Mouse (Mus musculus): ENCODE data around the gene Arpin.

The Arpin gene

DNA sequence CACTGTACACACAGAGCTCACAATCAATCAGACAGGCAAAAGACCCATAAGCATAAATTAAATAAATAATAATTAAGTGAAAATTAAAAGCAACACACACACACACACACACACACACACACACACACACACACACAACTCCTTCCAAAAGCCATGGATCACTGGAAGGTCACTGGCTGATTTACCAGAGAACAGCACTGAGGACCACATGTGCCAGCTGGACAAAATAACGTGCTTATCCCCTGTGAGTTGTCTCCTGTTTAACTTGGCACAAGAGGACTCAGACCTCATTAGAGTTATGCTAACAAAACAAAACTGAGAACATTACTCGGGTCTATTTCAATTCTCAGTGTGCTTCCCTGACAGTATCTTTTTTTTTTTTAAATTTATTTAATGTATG lies 27.8 kb downstream of the Arpin start:
- Histone ChIP-seq H3K27me3 (ENCODE audit: control insufficient read depth, insufficient read depth, low read length, poor library complexity, severe bottlenecking) (no peaks in the 10 kb centered on the region), H3K36me3 (ENCODE audit: control insufficient read depth, insufficient read depth, low read length, poor library complexity, severe bottlenecking) (peaks cover 20% of the 10 kb centered on the region)
- DNase-seq (ENCODE audit: low read depth, low spot score) = no peak

DNA sequence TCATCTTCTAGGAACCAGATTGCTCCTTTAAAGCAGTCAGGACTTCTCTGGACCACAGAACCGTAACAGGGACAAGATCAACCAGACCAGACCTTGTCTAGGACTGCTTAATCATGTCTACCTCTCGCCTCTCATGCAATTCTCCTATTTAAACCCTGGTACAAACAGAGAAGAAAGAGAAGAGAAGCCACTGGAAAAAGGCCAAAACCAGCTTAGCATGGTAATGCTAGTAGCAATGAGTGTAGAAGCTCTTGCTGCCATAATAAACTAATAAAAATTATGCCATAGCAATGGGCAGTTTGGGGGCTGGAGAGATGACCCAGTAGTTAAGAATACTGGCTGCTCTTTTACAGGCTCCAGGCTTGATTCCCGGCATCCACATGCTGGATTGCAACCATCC lies 28.2 kb downstream of the Arpin start:
- DNase-seq (ENCODE audit: low read depth, low spot score) = no peak
- Histone ChIP-seq H3K36me3 (ENCODE audit: control insufficient read depth, insufficient read depth, low read length, poor library complexity, severe bottlenecking) (peaks cover 20% of the 10 kb centered on the region), H3K27me3 (ENCODE audit: control insufficient read depth, insufficient read depth, low read length, poor library complexity, severe bottlenecking) (no peaks in the 10 kb centered on the region)

DNA sequence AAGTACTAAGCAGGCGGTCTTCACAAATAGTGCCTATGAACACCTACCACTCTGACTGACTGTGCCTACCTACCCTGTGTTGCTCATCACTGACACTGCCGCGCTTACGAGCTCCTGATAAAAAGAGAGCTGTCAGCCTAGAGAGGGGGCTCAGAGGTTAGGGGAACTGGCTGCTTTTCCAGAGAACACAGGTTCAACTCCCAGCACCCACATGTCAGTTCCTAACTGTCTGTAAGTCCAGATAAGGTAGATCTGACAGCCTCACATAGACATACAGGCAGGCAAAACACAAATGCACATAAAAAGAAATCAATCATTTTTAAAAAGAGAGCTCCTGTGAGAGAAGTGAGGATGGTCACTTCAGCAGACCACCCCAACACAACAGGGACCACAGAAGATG lies 30.0 kb downstream of the Arpin start:
- peaks cover 14% of the 10 kb centered on the region for H3K36me3 ChIP-seq (ENCODE audit: control insufficient read depth, insufficient read depth, low read length, poor library complexity, severe bottlenecking)
- DNase-seq (ENCODE audit: low read depth, low spot score) = no peak
- H3K27me3 ChIP-seq (ENCODE audit: control insufficient read depth, insufficient read depth, low read length, poor library complexity, severe bottlenecking) = no peaks in the 10 kb centered on the region

DNA sequence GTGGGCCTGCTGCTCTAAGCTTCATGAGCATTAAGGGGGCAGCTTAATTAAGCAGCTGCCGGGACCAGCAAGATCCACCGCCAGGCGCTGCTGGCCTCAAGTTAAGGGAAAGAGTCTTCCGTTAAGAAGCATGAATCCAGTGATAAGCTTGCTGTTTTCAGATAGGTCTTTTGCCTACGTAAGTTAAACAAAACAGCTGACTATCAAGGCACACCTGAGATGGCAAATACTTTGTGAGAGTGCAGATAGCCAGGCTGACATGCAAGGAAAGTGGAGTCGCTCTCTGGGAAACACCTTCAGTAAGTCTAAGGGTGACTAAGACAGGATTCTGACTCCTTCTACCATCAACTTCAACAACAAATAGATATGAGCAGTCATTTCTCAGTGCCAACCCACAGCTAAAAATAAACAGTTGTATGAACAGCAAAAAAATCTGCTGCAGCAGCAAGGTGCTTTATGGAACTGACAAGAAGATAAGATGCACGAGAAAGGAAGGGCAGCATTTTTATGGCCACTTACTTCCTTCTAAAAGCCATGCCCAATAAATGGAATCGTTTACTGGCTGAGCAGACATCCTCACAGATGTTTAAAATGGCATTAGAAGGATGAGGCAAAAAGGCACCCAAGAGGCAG lies 31.9 kb downstream of the Arpin start:
- Histone ChIP-seq H3K27me3 (ENCODE audit: control insufficient read depth, insufficient read depth, low read length, poor library complexity, severe bottlenecking) (no peaks in the 10 kb centered on the region), H3K36me3 (ENCODE audit: control insufficient read depth, insufficient read depth, low read length, poor library complexity, severe bottlenecking) (peaks cover 5% of the 10 kb centered on the region)
- DNase-seq (ENCODE audit: low read depth, low spot score) = no peak

DNA sequence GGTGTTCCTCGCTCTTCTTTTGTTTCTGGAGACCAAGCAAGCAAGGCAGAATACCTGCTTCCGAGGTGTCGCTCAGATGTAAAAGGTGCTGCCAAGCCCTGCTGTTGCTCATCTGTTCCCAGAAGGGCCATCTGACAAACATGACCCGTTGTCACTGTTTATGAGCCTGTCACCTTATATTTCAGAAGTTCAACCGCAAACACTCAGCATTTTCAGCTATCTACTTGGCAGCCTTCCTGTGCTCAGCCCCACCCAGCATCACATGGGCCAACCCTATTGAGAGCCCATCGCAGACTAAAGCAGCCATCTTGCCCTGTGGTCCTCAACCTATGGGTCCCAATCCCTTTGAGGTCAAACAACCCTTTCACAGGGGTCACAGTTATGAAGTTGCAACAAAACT lies 34.4 kb downstream of the Arpin start:
- Histone ChIP-seq H3K36me3 (ENCODE audit: control insufficient read depth, insufficient read depth, low read length, poor library complexity, severe bottlenecking) (peaks cover 5% of the 10 kb centered on the region), H3K27me3 (ENCODE audit: control insufficient read depth, insufficient read depth, low read length, poor library complexity, severe bottlenecking) (no peaks in the 10 kb centered on the region)
- DNase-seq (ENCODE audit: low read depth, low spot score) = no peak

DNA sequence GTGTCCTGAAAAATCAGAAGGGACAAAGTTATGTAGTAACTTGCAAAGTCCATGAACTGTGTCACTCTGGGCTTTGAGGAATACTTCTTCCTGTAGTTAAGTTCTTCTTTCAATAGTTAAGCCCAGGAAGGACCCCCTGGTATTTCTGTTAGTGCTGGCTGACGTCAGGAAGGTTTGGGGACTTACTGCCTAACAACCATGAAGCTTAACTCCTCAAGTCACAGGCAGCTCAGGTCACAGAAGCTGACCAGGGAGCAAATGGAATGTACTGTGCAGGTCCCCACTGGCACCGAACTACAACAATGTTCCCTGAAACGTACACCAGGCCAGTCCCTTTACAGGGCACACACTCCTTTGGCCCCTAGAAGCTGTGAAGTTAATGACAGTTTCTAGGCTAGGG lies 39.9 kb downstream of the Arpin start:
- Histone ChIP-seq H3K27me3 (ENCODE audit: control insufficient read depth, insufficient read depth, low read length, poor library complexity, severe bottlenecking) (no peaks in the 10 kb centered on the region), H3K36me3 (ENCODE audit: control insufficient read depth, insufficient read depth, low read length, poor library complexity, severe bottlenecking) (no peaks in the 10 kb centered on the region; the same call in 1 of the 2 replicates)
- DNase-seq (ENCODE audit: low read depth, low spot score) = no peak

DNA sequence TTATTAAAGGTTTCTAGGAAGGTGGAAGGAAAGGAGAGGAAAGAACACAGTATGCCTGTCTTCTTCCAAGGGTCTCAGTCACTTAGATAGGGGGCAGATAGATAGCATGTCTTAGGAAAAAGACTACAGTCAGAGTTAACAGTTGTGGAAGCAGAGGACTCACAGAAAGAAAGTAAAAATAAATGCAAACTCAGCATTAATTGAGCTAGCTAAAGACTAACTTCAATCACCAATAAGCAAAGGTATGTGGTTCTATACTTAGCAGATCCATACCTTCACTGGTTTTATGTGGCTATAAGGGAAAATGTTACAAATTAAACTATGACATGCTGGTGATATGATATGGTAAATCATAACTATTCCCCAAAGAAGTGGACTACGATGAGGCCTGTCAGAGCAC lies 40.4 kb downstream of the Arpin start:
- H3K36me3 ChIP-seq (ENCODE audit: control insufficient read depth, insufficient read depth, low read length, poor library complexity, severe bottlenecking) = no peaks in the 10 kb centered on the region; the same call in 1 of the 2 replicates
- no peaks in the 10 kb centered on the region for H3K27me3 ChIP-seq (ENCODE audit: control insufficient read depth, insufficient read depth, low read length, poor library complexity, severe bottlenecking)
- DNase-seq (ENCODE audit: low read depth, low spot score) = no peak

DNA sequence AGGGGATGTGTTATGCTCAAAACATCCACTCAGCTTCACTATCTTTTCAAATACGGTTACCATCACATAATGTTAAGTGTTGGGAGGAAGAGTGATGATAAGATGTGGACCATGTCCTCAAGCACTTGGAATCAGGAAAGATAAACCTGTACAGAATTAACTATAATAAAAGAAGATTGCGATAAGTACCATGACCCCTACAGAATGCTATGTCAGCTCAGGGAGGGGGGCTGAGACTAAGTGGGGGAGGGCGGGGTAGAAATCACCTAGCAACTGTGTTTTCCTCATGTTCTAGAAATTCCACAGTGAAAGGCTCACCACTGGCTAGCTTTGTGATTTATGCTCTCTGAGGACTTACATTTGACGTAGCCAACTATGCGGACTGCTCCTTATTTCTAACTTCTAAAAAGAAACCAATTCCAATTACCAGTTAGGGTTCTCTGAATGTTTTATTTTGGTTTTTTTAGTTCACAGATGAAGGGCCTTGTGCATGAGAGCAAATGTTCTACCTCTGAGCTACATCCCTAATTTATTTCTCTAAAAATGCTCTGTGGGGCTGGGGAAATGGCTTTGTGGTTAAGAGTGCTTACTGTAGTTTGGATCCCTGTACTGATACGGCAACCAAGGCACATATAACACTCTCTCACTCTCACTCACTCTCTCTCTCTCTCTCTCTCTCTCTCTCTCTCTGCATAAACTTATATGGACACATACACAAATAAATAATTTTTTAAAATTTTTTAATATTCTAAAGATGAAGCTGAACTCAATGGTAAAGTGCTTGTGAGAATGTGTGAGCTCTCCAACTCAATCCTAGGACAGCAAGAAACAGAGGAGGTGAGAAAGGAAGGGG lies 42.4 kb downstream of the Arpin start:
- H3K36me3 ChIP-seq (ENCODE audit: control insufficient read depth, insufficient read depth, low read length, poor library complexity, severe bottlenecking) = no peaks in the 10 kb centered on the region; the same call in 1 of the 2 replicates
- no peaks in the 10 kb centered on the region for H3K27me3 ChIP-seq (ENCODE audit: control insufficient read depth, insufficient read depth, low read length, poor library complexity, severe bottlenecking)
- DNase-seq (ENCODE audit: low read depth, low spot score) = no peak

DNA sequence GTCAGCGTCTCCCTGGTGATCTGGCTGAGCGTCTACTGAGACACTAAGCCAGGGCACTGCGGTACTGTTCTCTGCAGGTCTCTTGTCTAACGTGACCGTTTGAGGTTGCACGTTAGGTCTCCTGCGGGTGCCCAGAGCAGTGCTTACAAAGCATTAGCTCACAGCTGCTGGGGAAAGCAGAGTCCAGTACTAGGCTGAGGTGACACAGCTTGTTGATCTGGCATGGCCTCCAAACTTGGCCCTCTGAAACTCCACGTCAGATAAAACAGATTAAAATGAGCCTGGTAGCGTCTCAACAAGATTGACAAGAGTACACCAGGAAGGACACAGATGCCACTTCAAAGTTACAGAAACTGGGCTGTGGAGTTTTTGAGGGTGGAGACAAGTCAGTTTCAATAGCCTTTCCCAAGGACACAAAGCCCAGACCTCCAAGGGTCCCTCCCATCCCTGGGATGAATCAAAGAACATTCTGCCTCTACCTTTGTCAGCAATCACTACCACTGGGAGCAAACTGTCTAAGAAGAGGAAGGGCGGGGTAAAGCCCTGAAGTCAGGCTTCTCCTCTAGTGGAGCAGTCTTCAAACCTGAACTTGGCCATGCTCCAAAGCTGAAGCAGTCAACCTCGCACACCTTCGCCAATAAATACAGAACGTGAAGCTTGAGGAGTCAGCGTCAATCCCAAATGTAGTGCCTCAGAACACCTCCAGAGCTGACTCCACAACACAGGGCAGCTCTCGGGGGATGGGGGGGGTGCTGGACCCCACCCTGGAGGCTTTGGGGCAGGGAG lies 44.5 kb downstream of the Arpin start:
- Histone ChIP-seq H3K36me3 (ENCODE audit: control insufficient read depth, insufficient read depth, low read length, poor library complexity, severe bottlenecking) (no peaks in the 10 kb centered on the region; the same call in none of the 2 replicates), H3K27me3 (ENCODE audit: control insufficient read depth, insufficient read depth, low read length, poor library complexity, severe bottlenecking) (no peaks in the 10 kb centered on the region)
- DNase-seq (ENCODE audit: low read depth, low spot score) = no peak

DNA sequence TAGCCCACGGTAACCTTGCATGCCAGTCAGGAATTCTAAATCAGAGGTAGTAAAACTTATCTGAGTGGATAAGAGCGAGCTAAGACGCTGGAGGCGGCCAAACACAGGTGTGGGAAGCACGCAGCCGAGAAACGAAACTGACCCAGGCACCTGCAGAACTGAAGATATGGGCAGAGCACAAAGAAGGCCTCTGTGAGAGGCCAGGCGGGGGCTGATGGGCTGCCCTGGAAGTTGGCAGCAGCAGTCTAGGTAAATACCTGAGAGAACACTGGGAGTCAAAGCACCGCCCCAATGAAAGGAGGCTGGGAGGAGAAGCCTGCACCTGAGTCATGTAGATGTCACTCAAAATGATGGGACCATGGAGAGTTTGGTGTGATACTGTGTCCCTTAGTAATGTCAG lies 46.6 kb downstream of the Arpin start:
- Histone ChIP-seq H3K36me3 (ENCODE audit: control insufficient read depth, insufficient read depth, low read length, poor library complexity, severe bottlenecking) (no peaks in the 10 kb centered on the region; the same call in none of the 2 replicates), H3K27me3 (ENCODE audit: control insufficient read depth, insufficient read depth, low read length, poor library complexity, severe bottlenecking) (no peaks in the 10 kb centered on the region)
- no peak for DNase-seq (ENCODE audit: low read depth, low spot score)

DNA sequence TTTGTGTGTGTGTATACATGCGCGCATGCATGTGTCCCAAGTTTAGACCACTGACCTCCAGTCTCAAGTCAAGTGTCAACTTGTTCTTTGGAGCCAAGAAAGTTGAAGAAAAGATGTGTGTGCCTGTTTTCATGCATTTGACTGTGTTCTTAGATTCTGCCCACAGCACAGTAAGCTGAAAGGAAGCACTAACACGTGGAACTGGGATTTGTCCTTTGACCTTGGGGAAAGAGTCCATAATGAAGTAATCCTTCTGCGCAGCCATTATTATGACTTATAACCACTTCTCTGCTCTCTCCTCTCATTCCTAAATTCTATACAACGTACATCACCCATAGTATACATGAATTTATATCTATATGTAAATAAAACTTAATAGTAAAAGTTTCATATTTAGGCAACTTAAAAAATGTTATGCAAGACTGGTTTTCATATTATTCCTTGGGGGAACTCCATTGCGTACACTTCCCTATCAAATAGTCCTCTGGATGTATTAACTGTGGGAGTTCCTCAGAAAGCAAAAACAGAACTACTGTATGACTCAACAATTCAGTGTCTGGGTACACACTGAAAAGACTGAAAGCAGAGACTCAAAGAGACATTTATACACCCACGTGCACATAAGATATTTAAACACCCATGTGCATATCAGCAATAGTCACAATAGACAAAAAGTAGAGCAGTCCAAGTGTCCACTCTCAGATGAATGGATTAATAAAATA lies 51.4 kb downstream of the Arpin start:
- H3K36me3 ChIP-seq (ENCODE audit: control insufficient read depth, insufficient read depth, low read length, poor library complexity, severe bottlenecking) = peaks cover 4% of the 10 kb centered on the region; the same call in 1 of the 2 replicates
- H3K27me3 ChIP-seq (ENCODE audit: control insufficient read depth, insufficient read depth, low read length, poor library complexity, severe bottlenecking) = no peaks in the 10 kb centered on the region
- DNase-seq (ENCODE audit: low read depth, low spot score) = no peak

DNA sequence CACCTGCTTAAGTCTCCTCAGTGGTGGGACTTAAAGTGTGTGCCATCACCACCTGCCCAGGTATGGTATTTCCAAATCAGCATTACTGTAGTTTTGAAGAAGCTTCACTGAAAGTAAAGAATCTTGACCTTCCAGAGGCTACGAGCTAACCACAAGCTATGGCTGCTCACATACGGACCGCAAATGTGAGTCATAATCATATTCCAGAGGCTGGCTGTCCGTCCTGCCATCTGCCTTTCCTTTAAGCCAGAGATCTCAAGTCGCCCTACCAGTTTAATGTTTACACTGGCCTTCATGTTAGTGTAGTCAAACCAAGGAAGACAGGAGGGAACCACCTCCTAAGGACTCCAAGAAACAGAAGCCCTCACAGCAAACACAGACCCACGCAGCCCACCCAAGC lies 53.3 kb downstream of the Arpin start:
- DNase-seq (ENCODE audit: low read depth, low spot score) = no peak
- Histone ChIP-seq H3K36me3 (ENCODE audit: control insufficient read depth, insufficient read depth, low read length, poor library complexity, severe bottlenecking) (peaks cover 4% of the 10 kb centered on the region; the same call in 1 of the 2 replicates), H3K27me3 (ENCODE audit: control insufficient read depth, insufficient read depth, low read length, poor library complexity, severe bottlenecking) (no peaks in the 10 kb centered on the region)

DNA sequence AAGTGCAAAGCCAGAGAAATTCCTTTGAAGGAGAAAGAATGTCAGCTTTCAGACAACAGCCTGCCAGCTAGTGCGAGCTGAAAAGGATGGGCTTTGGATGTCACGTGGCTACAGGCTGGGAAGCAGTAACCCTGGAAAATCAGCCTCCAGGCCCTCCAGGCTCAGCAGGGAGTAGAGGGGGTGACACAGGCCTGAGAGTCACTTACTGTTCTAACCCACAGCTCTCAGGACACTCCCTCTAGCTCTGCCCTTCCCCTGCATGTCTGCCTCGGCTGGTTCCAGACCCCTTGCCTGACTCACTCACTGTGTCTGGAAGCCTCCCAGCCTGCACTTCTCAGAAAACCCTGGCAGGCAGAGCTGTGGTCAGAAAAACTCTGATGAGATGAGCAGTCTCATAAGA lies 54.2 kb downstream of the Arpin start:
- H3K27me3 ChIP-seq (ENCODE audit: control insufficient read depth, insufficient read depth, low read length, poor library complexity, severe bottlenecking) = no peaks in the 10 kb centered on the region
- peaks cover 4% of the 10 kb centered on the region; the same call in 1 of the 2 replicates for H3K36me3 ChIP-seq (ENCODE audit: control insufficient read depth, insufficient read depth, low read length, poor library complexity, severe bottlenecking)
- DNase-seq (ENCODE audit: low read depth, low spot score) = no peak

DNA sequence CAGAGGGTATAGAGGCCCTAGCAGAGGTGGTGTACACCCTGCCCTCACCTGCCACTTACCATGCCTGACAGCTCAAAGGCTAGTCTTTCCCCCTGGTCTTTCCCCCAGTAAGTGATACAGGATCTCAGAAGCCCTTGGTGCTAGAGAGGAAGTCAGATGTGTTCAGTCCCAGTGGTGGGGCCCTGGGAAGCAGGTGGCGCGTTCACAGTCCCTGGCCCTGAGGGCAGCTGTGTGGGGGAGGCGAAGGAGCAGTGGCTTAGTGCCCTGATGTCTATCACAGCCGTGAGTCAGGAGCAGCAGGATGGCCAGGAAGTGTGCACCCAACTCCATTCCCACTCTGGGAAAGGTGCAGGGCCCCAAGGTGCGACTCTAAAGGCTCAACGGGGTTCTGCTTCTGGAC lies 55.1 kb downstream of the Arpin start:
- no peak for DNase-seq (ENCODE audit: low read depth, low spot score)
- H3K27me3 ChIP-seq (ENCODE audit: control insufficient read depth, insufficient read depth, low read length, poor library complexity, severe bottlenecking) = no peaks in the 10 kb centered on the region
- H3K36me3 ChIP-seq (ENCODE audit: control insufficient read depth, insufficient read depth, low read length, poor library complexity, severe bottlenecking) = peaks cover 4% of the 10 kb centered on the region; the same call in 1 of the 2 replicates
